Mouse (Mus musculus): ENCODE data around the gene Atxn10. TPM values are rescaled to one million over a fixed set of nuclear protein-coding genes. Genes with fewer than 3 reads are reported as not detected.
"Not testable (repeated sequence)": the region's sequence is repeated elsewhere in the genome, so short reads cannot be mapped to it uniquely, and the experiment has no call there.

Atxn10 gene
- total RNA-seq (2021): 100 to 1,000 TPM; 323 to 344 TPM
- long read RNA-seq, experiment 1, transcript Atxn10-201 (12 exons, 1,937 nt): major isoform, 326 of 340 reads
- long read RNA-seq, experiment 1, partial matches to known transcripts: 11 of 340 reads
- long read RNA-seq, experiment 1, other reads (novel, unspliced or antisense): 3 of 340 reads
- long read RNA-seq, experiment 2, transcript Atxn10-201 (12 exons, 1,937 nt): major isoform, 404 of 434 reads
- long read RNA-seq, experiment 2, partial matches to known transcripts: 14 of 434 reads
- long read RNA-seq, experiment 2, other reads (novel, unspliced or antisense): 16 of 434 reads

DNA sequence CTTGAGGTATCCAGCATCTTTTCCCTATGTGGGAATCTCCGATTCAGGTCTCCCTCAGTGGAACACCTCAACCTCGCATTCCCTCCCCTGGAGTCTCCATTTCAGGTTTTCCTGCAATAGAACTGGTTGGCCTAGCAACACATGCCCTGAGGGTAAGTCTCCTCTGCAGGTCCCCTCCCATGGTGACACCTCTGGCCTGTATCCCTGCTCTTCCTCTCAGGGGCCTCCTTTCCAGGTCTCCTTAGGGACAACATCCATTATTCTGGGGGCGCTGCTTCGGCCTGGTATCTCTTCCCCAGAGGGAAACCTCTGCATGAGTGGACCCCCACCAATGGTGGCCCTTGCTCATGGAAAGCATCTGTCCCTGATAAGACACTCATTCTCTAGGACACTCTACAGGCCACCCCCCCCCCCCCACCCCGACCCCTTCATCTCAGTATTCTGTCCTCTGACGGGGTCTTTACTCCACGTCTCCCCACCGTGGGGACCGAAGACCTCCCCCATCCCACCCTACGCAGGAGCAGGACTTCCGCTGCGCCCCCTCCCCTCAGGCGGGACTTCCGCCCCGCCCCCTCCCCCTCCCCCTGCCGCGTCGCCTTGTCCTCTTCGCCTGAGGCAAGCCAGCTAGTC lies at the start of gene Atxn10:
Atxn10 (plus strand) TSS at position 575 of the 630 bp plus-strand sequence.
- no peak for DNase-seq (ENCODE audit: low spot score in 2 of 2)

DNA sequence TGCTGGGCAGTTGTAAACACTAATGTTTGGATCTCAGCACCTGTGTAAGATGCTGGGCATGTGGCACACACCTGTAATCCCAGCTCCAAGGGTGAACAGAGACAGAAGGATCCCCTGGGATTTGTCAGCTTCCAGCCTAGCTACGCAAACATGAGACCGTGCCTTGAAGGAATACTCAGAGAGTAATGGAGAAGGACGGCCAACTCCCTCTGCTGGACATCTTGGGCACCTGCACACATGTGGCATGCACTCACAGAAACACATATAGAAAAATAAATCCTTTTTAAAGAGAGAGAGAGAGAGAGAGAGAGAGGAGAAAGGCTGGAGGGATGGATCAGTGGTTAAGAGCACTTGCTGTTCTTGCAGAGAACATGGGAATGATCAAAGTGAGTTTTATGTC lies 41.4 kb upstream of the Atxn10 start:
- no peak for DNase-seq (ENCODE audit: low spot score in 2 of 2)

DNA sequence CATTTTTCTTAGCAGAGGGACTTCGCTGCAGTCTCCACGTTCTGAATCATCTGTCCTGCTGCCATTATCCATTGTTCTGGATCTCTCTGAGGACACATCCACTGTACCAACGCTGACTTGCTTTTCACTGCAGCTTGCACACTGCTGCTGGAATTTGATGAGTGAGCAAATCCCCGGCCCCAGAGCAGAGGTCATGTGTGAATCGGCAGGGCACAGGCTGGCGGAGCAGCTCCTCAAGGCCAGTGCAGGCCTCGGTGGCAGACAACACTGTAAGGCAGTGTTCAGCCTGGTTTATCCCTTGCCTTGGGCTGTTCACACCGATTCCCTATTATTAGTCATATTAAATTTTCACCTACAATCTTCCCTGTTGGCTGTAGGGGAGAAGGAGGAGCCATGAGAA lies 40.5 kb upstream of the Atxn10 start:
- no peak for DNase-seq (ENCODE audit: low spot score in 2 of 2)

DNA sequence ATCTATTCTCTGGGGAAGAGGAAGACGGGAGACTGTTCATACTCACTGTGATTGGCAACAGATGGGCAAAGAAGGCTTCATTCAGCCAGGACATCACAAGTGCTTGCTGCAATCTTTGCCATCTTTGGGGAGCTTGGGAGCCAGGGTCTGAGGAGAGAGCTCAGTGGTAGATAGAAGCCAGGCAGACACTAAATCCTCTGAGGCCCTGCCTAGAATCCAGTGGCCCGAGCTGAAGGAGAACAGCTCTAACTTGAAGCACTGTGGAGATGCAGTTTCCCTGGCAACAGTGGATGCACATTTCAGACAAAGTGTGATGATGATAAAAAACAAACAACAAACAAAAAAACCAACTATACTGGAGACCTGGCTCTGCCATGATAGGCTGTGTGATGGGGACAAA lies 40.1 kb upstream of the Atxn10 start:
- no peak for DNase-seq (ENCODE audit: low spot score in 2 of 2)

DNA sequence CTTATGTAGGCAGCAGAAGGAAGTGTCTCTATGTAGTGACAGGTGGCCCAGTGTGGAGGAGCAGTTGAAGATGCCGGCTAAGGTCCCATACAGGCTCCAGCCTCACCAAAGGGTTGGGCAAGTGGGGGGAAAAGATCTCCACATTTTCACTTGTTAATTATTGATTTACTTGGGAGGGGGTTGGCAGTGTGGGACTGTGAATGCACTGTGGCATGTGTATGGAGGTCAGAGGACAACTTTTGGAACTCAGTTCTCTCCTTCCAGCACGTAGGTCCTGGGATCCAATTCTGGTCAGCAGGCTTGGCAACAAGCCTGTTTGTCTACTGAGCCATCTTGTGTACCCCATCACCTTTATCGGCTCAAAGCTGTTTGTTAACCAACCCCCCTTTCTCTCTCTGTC lies 39.5 kb upstream of the Atxn10 start:
- DNase-seq (ENCODE audit: low spot score in 2 of 2): no peak

DNA sequence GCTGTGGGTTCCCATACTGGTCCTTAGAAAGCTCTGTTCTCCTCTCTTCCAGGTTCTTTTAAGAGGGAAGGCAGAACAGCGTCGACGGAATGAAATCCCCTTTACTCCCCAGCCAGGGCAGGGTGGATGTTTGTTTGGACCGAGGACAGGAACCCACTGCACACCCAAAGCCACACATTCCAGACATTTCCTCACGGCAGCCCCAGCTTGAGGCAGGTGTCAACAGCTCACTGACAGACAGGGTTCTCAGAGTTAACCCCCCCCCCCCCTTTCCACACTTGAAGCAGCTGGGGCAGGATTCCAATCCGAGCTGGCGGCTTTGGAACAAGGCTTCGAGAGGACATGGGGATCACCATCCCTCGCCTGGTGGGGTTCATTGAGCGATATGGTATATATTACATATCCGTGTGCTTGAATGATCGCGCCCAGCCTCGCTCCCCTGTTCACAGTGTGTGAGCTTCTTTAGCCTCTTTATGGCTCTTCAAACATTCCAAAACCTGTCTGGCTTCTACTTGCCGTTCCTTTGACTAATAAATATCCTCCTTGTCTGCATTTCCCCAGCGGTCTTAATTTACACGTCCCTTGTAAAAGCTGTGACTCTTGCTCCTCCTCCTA lies 37.8 kb upstream of the Atxn10 start:
- DNase-seq (ENCODE audit: low spot score in 2 of 2): no peak

DNA sequence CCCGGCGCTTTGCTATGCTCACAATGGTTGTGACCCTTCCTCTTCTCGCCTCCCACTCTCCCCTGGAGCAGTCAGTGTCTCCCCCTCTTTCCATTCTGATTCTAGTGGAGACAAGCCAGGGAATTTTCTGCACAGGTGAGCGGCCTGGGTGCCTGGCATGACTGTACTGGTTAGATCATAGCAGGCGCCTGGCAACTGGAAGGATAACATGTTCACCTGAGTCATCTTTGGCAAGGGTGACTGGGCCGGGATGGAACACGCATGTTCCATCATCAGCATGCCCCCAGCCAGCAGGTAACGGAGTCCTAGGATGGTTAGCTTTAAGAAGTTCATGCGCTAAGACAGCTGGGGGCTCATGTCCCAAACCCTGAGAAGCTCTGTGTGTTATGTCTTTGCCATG lies 37.1 kb upstream of the Atxn10 start:
- no peak for DNase-seq (ENCODE audit: low spot score in 2 of 2)

DNA sequence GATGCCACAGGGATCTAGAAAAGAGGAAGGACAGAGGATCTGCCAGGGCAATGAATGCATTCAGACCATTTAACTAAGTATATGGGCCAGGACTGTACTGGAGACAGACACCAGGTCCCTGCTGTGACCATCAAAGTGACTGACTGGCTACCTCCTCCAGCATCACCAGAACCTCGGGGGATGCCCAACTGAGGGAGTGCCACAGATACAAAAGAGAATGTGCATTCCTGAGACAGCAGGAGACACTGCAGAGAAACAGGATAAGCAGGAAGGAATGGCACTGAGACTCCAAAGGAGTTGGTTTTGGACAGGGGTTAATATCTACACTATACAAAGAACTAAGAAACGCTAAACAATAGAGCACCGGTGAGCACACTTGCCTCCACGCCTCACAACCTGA lies 32.8 kb upstream of the Atxn10 start:
- DNase-seq (ENCODE audit: low spot score in 2 of 2): no peak

DNA sequence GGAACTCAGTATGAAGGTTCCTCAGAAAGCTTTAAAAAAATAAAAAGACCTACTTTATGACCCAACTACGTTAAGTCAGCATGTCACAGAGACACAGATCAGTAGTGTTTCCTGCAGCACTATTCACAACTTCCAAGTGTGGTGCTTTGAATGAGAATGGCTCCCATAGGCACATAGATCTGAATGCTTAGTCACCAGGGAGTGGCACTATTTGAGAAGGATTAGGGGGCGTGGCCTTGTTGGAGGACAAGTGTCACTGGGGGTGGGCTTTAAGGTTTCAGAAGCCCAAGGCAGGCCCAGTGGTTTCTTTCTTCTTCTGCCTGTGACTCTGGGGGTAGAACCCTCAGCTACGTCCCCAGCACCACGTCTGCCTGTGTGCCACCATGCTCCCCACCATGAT lies 32.1 kb upstream of the Atxn10 start:
- DNase-seq (ENCODE audit: low spot score in 2 of 2): no peak

DNA sequence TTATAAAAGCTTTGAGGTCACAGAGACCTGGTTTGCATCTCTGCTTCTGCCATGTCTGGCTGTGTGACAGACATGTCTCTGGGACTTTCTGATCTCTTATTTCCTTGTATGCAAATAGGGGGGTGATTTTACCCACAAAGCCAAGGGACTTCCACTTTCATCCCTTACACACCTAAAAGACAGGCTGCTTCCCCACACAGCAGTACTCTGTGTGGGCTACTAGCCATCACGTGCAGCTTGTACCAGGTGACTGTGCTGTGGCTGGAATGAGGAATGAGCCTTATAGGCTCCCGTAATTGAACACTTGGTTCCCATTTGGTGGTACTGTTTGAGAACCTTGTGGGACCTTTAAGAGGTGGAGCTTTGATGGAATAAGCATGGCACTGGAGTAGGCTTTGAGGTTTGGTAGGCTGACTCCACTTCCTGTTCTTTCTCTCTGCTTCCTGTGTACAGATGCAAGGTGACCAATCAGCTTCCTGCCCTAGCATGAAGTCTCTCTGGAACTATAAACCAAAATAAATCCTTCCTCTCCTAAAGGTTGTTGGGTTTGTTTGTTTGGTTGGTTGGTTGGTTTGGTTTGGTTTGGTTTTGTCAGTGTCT lies 28.9 kb upstream of the Atxn10 start:
- DNase-seq (ENCODE audit: low spot score in 2 of 2): no peak

DNA sequence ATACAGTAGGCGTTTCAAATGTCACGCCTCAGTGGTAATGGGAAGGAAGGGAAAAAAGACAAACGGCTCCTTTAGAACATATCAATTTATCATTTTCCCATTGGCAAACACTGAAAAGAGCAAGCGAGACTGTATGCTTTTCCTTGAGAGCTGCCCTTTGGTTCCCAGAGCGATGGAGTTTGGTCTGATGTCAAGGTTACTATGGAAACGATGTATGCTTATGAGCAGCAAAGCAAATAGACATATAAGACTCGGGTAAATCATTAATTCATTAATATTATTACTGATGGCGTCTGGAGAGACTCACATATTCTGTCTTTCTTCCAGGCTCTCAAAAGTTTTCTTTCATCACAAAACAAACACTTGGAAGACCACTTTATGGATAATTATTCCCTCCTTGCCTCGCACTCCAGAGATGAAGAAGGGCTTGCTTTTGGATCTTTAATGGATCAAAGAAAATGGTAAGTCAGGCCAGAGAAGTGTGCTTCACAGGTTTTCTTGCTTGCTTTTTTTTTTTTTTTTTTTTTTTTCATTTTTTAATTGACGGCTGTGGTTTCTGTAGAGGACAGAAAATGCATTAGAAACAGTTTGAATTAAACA lies 24.9 kb upstream of the Atxn10 start:
- DNase-seq (ENCODE audit: low spot score in 2 of 2): no peak

DNA sequence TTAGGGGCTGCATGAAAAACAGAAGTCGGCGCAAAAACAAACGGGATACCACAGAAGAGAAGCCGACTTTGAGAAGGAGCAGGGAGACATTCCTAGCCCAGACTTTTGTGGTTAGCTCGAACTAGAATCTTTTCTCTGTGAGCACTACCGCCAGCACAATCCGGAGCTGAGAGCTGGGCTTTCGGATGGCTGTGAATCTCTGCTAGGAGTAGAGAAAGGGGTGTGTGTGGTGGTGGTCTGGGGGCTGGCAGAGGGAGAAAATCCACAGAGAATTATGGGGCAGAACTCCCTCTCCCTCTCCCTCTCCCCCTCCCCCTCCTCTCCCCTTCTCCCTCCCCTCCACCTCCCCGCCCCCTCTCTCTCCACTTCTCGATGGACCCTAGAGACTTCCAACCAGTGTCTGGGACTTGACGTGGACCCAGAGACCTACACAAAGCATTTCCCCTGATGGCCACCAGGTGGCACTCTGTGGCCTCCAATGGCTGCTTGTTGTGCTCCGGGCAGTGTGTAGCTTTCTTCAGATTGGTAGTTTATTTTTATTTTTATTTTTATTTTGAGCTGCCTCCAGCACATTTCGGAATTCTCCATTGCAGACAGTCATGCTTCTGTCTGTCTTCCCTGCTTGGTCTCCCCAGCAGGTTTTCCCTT lies 20.5 kb upstream of the Atxn10 start:
- DNase-seq (ENCODE audit: low spot score in 2 of 2): peak; percentile 83 to 86

DNA sequence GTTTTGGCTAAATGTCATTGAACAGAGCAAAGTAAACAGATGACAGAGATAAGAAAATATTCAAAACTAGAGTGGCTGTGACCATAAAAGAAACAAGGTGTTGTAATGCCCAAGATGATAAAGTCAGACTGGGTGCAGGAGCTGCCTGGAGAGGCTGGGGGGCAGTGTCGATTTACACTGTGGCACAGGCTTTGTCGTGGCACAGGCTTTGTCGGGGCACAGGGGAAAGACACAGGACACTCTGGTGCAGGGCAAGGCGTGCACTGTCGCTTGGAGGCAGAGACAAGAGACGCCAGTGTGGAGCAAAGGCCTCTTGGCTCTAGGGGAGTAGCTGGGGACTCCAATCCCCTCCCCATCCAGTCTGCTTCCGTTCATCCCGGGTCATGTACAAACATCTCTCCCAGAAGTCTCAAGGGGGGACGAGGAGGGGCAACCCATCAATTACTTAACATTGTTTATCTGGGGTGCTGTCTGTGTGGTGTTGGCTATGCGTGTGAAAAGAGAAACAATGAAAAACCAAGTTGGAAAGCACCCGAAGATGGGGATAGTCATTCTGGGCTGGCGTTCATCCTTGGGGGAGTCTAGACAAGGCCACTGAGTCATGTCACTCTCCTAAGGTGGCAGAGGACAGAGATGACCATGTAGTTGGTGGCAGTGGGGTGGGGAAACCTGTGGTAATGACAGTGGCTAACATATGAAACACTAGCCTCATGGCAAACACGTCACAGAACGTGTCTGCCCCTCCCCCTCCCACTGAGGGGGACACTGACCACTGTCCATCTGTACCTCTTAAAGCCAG lies 19.5 kb upstream of the Atxn10 start:
- no peak for DNase-seq (ENCODE audit: low spot score in 2 of 2)

DNA sequence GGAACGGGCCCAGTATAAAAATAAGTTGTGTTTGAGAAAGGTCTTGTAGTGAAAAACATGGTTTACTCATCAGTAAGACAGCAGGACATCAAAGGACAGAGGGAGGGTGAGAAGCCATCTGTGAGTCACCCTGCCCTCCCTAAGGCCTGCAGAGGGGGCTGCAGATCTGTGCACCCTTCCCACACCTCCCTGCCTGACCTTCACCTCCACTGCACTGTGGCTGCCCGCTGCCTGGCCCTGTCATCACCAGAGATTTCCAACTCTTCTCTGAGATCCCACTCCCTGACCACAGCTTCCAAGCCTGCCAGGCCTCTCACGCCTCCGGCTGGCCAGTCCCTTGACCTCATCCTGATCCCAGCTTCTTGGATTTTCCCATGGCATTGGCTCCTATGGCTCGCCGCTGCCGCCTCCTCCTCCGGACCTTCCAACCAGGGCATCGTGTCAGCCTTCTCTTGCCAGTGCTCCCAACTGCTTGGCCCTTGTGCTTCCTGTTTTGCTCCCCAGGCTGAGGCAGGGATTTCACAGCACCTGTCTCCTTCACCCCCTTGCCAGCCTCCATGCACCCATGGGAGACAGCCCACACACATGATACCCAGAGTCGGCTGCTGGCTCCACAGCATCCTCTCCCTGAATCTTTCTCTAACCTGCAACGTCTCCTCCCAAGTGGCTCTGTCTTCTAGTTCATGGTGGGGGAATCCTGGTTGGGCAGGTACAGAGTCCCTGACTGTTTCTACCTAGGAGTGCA lies 15.9 kb upstream of the Atxn10 start:
- DNase-seq (ENCODE audit: low spot score in 2 of 2): no peak

DNA sequence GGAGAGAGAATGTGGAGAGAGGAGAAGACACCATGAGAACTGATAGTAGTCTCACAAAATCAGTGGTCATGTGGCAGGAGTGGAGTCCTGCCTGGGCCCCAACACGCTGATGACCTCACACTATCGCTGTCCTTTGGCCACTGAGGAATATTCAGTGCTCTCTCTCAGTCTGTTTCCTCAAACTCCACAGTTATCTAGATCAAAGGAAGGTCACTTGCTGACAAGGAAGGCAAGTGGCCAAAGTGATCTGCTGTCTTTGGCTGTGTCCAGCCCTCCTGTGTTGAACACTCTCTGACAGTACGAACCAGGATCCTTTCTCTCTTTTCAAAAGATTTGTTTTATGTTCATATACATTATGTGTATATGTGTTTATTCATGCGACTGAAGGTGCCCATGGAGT lies 12.8 kb upstream of the Atxn10 start:
- DNase-seq (ENCODE audit: low spot score in 2 of 2): no peak

DNA sequence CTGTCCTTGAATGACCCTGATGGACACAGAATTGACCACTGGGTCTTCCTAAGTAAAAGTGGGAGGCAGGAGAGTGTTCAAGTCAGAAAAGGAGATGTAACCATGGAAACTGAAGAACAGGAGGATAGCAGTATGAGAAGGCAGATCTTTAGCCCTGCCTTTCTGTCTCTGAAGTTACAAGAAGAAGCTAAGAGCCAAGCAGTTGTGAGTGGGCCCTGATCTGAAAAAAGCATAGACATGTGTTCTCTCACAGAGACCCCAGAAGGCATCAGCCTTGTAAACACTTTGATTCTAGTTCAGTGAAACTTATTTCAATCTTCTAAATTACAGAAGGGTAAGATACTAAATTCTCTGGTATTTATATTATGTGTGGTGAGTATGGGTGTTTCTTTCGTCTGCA lies 11.6 kb upstream of the Atxn10 start:
- DNase-seq (ENCODE audit: low spot score in 2 of 2): no peak

DNA sequence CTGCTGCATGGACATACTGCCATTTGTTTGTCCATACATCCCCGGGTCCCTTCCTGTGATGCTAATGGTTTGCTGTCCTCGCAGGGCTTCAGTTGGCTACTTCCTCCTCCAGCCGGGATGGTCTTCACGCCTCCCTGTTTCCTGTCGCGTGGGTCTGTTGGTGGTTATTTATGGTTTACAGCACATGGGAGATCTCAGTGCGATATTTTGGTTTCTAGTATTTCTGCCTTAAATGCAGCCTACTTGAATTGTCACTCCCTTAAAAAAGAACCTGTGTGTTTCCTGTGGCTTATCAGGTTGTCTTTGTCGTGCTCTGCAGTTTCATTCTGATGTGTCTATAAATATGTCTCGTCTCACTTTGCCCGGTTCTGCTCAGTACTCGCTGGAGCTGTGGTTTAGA lies 8.2 kb upstream of the Atxn10 start:
- no peak for DNase-seq (ENCODE audit: low spot score in 2 of 2)

DNA sequence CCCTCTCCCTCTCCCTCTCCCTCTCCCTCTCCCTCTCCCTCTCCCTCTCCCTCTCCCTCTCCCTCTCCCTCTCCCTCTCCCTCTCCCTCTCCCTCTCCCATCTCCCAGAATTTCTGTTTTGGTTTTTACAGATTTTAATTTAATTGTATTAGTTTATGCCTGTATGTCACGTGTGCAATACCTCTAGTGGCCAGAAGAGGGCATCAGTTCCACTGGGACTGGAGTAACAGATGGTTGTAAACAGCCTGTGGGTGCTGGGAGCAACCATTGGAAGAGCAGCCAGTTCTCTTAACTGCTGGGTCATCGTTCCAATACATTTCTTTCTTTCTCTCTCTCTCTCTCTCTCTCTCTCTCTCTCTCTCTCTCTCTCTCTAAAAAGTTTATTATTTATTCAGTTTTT lies 7.6 kb upstream of the Atxn10 start:
- not testable (repeated sequence) for DNase-seq (ENCODE audit: low spot score in 2 of 2)

DNA sequence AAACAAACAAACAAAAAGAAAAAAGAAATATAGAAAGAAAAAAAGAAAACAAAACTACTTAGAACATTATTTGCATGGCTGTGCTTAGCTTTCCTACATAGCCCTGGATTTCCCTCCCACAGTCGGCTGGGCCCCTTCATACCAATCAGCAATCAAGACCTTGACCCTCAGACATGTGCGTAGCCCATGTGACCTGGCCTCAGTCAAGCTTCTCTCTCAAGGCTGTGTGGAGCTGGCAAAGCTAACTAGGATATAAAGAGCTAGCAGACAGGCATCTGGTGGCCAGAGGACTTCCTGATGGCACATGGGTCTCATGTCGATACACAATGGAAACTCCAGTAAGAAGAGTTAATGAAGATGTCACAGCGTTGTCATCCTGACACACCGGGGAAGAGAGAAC lies 6.9 kb upstream of the Atxn10 start:
- no peak for DNase-seq (ENCODE audit: low spot score in 2 of 2)

DNA sequence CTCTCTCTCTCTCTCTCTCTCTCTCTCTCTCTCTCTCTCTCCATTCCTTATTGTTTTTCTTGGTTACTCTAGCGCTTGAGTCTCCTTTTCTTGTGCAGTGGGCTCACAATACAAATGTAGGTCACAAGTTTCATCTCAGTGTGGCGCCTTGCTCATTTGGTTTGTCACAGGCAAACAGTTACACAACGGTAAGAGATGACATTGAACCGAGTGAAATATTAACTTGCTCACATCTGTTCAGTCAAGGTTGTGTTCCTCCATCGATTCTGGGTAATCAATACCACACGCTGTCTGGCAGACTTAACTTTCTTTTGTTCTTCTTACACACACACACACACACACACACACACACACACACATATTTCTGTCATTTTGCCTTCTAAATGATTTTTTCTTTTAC lies 6.0 kb upstream of the Atxn10 start:
- DNase-seq (ENCODE audit: low spot score in 2 of 2): no peak

Measured in layer of hippocampus, postnatal 14 days (tissue).